Mouse (Mus musculus) embryonic fibroblast, embryonic 13.5 days (primary cell): ENCODE data around the gene Rsph10b.

ENCODE experiments used
- CTCF ChIP-seq: IDR thresholded peaks from 2 replicates; pipeline ENCODE4 v1.5.1; 2011; ENCODE audit warnings: mild to moderate bottlenecking, control low read depth, low read length, moderate library complexity, borderline replicate concordance; ENCODE audit not compliant: insufficient read depth
- POLR2A ChIP-seq: IDR thresholded peaks from 2 replicates; pipeline ENCODE4 v1.6.1; 2011; ENCODE audit warnings: low read depth, mild to moderate bottlenecking, control low read depth, low read length, moderate library complexity

DNA sequence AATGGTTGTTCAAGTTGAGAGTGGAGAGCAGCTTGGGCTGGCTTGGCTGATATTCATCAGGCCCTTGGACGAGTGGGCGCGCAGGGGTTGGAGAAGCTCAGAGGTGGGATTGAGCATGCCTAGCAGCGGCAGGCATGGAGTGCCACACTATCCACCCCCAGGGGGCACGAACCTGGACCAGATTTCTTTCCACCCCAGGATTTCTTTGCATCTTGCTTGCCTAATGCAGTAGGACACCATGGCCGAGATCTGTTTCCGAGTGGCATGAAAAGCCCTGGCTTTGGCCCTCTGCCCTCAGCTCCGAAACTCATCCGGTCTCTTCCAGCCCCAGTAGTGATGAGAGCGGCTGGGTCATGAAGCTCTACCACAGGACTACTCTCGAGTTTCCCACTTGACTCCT, 579 bp downstream of the Rsph10b start:
- TF ChIP-seq POLR2A = no peak
- no peak for TF ChIP-seq CTCF
